Mouse (Mus musculus) retina, adult 2 months (tissue): ENCODE results near the gene Btn2a2.

Experiments
- DNase-seq: peaks from one replicate; pipeline ENCODE4 v3.0.0-alpha.2; 2012; ENCODE audit warnings: low read depth, low spot score

Btn2a2 gene

DNA sequence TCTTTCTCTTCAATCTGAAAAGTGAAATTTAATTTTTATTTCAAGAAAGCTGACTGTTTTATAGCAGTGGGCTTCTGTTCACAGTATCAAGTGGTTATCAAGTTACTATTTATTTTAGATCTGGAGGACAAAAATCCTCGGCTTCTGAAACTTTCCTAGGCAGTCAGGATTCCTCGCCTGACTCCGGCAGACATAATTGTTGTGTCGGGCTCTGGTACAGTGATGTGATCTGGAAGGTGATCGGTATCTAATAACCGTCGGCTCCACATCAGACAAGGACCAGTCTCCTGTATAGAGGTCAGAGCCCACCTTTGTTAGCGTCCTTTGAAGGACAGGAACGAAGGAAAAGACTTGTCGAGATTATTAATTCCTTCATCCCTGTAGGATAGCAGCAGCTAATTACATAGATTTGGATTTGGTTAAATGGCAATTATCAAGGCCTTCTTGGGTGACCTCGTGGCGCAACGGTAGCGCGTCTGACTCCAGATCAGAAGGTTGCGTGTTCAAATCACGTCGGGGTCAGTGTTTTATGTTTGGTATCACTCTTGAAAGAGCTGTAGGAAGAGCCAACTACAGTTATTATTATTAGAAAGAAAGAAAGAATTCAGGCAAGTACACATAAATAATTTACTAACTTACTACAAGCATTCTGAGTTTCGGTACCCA lies 9.1 kb upstream of the Btn2a2 start:
- no peak for DNase-seq

GRCm38 (mm10) chr13:23495526-23495925 lies 6.9 kb upstream of the Btn2a2 start:
- DNase-seq, result no peak

- DNase-seq, result no peak
Observed at GRCm38 (mm10) chr13:23491990-23492389, 3.3 kb upstream of the Btn2a2 start.

GRCm38 (mm10) chr13:23491263-23491662 lies 2.6 kb upstream of the Btn2a2 start:
- no peak for DNase-seq

GRCm38 (mm10) chr13:23490863-23491262 lies 2.2 kb upstream of the Btn2a2 start:
- no peak for DNase-seq

GRCm38 (mm10) chr13:23485271-23485670 lies 3.4 kb downstream of the Btn2a2 start:
- no peak for DNase-seq

- DNase-seq, result no peak
Observed at GRCm38 (mm10) chr13:23483153-23483552, 5.5 kb downstream of the Btn2a2 start.

- DNase-seq, result no peak
Observed at GRCm38 (mm10) chr13:23475658-23476057, 13.0 kb downstream of the Btn2a2 start.

DNA sequence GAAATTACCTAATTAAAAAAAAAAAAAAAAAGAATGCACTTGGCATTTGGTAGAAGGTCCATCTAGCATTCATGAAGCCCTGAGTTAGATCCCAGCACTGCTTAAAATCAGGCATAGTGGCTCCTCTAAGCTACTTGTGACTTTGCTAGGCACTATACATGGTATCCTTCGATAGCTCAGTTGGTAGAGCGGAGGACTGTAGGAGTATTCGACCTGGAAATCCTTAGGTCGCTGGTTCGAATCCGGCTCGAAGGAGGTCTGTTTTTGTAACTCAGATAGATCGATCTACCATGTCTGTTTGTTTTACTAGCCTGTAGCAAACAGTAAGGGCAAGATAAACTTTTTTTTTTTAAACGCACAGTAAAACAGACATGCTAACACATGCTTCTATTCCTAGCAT lies 21.7 kb downstream of the Btn2a2 start:
- DNase-seq, result no peak

DNA sequence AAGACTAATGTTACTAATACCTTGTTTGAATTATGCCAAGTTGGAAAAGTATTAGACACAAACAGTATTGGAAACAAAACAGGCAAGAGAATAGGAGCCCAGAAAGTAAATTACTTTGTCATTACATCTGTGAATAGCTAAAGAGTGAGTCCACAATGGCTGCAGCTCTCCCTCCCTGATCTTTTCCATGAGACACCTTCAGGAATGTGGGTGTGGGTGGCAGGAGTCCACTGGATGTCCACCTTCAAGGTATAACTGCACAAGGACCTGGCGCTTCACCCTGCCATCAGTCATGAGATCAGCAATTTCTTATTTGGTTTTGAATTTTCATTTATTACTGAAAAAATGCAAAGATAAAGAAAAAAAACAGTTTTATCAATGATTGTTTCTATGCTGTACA lies 22.4 kb downstream of the Btn2a2 start:
- no peak for DNase-seq

DNA sequence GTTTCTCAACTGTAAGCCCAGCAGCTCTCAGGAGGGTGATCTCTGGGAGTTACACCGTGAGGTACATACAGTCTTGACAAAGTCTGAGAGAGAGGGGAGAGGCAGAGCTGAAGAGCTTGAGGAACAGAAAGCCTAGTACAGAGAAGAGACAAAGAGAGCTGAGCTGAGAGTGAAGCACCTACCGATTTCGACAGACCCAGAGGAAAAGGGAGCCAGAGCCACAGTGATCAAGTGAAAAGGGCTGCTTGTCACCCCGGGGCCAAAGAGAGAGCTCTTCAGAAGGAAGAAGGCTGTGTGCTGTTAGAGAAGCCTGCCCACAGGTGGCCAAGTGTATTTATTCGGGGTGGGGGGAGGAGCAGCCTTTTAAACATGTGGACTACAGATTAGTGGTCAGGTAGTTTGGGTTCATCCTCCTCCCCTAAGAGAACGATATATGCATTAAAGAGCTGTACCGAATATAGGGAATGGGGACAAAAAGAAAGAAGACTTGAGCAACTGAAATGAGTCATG lies 23.0 kb downstream of the Btn2a2 start, which contains the start of gene Btn1a1:
TSS of gene Btn1a1 (minus strand) at position 302 of the 510 bp plus-strand sequence.
- no peak for DNase-seq

DNA sequence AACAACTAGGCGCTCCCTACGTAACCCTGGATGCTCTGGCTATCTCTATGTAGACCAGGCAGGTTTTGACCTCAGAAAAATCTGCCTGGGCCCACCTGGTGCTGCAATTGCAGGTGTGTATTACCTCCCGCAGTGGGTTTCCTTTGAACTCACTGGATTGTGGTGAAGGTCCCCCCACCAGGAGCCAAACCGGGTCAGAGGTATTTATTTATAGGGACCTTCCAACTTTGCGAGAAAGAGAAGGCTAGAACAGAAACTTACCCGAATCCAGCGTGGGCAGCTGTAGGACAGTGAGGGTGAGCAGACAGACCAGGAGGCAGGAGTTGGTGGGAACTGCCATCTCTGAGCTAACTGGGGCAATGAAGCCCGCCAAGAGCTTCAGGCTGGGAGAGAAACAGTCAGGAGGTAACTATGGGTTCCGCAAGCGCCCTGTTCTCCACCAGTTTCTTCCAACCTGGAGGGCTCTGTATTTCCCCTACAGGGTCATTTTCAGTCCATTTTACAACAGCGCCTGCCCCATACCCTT lies 23.8 kb downstream of the Btn2a2 start:
- no peak for DNase-seq

DNA sequence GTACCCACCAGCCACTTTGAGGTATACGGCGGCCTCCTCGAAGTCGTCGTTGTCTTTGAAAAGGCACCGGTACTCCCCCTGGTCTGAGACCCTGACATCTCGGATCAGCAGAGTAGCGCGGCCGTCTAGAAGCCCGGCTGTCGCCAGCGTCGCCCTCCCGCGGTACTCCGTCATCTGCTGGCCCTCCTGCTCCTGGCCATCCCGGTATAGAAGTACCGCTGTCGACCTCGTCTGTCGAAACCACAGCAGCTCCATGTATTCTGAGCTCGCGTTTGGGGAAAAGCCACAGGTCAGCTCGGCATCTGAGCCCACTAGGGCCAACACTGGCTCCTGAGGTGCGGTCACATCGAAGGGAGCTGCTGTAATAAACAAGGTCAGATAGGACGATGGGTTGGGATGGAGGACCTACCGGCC lies 24.4 kb downstream of the Btn2a2 start:
- no peak for DNase-seq

- peak; percentile 41 for DNase-seq
Observed at GRCm38 (mm10) chr13:23463381-23464223, 25.1 kb downstream of the Btn2a2 start.

GRCm38 (mm10) chr13:23462669-23463068 lies 26.0 kb downstream of the Btn2a2 start:
- no peak for DNase-seq

DNA sequence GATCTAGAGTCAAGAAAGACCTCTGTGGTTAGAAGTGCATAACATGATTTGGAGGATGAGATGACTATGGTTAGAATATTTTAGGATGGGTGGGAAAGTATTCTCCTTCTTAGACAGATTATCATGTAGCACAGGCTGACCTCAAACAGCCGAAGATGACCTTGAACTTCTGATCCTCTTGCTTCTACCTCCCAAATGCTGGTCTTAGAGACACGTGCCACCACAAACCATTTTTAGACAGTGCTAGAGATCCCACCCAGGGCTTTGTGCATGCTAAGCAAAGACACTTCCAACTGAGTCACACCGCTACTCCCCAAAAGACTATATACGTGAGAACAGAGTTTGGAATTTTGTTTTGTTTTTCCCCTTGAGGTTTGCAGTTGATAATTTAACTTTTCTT lies 26.6 kb downstream of the Btn2a2 start:
- DNase-seq, result no peak

DNA sequence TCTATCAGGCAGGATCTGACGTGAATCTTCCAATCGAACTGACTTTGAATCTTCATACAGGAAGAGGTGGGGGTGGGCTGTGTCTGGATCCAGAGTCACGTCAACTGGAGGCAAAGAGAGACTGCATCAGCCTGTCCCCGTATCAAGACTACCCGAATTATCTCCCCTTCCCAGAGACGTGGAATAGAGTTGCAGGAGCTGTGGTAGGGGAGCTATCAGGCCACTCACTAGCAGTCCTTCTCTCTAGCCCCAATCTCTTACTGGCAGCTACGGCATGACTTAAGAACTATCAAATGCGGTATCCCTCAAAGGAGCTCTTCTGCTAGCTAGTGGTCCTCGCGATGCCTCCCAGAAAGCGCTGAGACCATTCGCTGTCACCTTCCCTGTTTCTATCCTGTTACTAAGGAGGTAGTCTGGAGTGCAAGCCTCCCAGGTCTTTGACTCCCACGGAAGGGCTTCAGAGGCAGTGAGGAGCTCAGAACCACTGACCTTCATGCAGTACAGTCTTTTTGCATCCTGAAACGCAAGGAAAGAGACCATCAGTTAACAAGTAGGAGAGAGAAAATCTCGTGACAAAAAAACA lies 29.3 kb downstream of the Btn2a2 start:
- no peak for DNase-seq

DNA sequence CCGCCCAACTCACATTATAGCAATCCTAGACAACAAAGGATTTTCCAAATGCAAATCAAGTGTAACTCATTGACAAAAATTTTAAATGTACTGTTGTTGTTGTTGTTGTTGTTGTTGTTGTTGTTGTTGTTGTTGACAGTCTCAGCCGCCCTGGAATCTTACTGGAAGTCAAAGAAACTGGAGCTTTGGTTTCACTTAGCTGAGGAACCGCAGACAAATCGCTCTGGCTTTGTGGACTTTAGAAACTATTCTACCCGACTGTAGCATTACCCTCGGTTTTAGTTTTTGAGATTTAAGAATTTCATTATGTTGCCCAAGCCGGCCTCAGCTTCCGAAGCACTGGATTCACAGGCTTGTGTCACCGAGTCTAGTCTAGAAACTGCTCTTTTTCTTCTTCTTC lies 34.7 kb downstream of the Btn2a2 start:
- no peak for DNase-seq

DNA sequence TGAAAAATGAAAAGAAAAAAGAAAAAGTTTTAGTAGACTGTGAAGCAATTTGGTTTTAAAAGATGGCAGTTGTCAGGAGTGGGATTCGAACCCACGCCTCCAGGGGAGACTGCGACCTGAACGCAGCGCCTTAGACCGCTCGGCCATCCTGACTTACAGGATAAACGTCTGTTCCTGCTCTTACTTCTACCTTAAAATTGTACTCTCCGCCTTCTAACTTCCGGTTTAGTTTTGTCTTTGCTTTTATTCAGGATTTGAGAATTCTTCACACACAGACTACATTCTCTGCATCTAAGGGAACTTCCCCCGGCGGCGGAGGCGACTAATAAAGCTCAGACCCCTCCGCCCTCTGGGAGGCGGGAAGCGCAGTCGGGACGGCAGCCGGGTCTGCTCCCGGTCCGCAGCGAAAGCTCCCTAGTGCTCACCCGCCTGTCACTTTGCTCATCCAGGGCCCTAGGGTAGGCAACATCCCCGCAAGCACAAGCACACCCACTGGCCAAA lies 35.2 kb downstream of the Btn2a2 start:
- no peak for DNase-seq

DNA sequence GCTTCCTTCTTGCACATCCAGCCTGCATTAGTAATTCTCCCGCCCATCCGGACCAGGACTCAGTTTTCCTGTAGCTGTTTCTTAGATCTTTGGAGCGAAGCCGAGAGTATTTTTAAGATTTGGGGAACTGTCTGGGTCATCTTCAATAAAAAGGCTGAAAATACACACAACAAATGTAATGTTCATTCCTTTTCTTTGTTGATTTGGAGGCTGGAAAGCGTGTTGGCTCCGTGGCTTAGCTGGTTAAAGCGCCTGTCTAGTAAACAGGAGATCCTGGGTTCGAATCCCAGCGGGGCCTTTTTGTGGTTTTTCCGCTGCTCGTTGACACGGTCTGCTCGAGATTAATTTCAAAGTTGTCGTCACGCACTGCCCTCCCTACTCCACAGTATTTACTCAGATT lies 38.3 kb downstream of the Btn2a2 start:
- no peak for DNase-seq

DNA sequence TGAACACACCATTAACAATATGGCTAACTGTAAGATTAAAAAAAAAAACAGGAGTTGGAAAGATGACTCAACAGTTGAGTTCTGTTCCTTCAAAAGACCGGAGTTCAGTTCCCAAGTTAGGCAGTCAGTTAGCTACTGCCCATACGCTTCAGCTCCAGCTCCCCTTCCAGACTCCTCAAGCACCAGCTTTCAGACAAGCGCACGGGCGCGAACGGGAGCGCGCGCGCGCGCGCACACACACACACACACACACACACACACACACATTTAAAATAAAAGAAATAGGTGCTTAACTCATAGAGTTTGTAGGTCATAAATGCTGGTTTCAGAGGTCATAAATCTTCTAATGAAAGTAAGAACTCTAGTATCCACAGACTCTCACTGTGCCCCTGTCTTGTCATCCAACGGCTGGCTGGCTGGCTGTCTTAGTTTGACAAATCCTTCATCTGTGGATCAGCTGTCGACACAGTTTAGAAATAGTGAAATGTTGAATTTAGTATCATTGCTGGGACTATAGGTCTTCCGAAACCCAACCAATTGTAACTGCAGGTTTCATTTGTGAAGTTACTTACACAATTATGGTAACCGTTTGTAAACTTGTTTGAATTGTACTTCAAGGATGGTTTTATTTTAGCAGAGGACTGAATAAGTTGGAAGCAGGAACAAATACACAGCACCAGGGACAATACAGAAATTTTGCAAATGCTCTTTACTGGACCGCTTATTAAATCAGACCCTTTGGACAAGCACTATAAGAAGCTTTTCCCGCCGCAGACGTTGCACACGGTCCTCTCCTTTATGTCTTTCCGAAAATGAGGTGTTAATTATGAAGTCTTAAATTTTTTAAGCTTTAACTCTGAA lies 39.2 kb downstream of the Btn2a2 start:
- DNase-seq, result no peak
